Mouse (Mus musculus): Measurements from ENCODE around the gene Prss22.

DNA sequence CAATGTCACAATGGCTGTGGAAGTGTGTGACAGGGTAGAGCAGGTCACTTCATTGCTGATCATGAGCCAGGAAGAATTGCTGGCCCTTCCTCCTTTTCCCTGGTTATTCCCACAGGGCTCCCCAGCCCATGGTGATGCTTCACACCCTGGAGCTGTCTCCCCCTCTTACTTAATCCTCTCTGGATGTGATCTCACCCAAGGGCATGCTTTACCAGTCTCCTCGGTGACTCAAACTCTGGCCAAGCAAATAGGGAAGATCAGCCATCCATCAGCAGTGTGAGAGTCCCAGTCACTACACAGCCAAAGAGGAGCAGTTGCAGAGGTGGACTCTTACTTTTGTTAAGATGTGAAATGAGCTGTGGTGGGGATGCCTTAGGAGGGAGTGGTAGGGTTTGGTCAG, 12.9 kb downstream of the Prss22 start:
- TF ChIP-seq CTCF (IDR thresholded peaks at IDR 0.05; ENCODE audit: borderline replicate concordance, insufficient read depth, low read length): no peak
- TF ChIP-seq POLR2A (IDR thresholded peaks at IDR 0.05; ENCODE audit: low read depth, low read length): no peak
